Mouse (Mus musculus): ENCODE results near the gene C130079G13Rik. TPM values are rescaled to one million over a fixed set of nuclear protein-coding genes. Genes with fewer than 3 reads are reported as not detected.

Gene C130079G13Rik
- total and polyA plus RNA-seq, 2 experiments from 2014 or later, result not detected

DNA sequence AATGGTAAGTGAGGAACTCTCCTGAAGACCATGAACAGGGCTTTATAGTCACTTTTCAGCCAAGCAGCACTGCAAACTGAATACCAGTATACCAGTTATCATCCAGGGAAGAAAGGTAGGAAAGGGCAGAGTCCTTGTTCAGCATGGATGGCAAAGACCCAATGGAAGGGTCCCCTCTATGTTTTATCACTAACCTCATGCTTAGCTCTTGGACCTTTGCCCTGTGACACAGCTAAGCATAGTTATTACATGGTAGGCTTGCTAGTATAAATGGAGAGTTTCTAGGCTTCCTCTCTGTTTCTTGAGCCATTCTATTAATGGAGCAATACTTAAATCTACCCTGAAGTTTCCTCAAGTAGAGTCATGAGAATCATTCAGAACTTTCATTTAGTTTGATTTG lies 49.6 kb downstream of the C130079G13Rik start:
- no peak for DNase-seq
- H3K9ac ChIP-seq, result no peak overlapping the region
- H3K27me3 ChIP-seq (ENCODE audit: insufficient read depth, low read length), result no peaks in the 10 kb centered on the region
- ATAC-seq, result no peak
- H3K4me2 ChIP-seq (ENCODE audit: low read depth), result no peak overlapping the region
- H3K4me3 ChIP-seq (ENCODE audit: low read depth, low read length), result no peak overlapping the region
- no peaks in the 10 kb centered on the region for H3K4me1 ChIP-seq (ENCODE audit: insufficient read depth)
- no peak overlapping the region for H3K27ac ChIP-seq (ENCODE audit: low read depth, low read length)
- no peaks in the 10 kb centered on the region for H3K9me3 ChIP-seq (ENCODE audit: low read length)
- TF ChIP-seq CTCF (IDR thresholded peaks at IDR 0.05; ENCODE audit: low read depth), result no peak
- no peaks in the 10 kb centered on the region for H3K36me3 ChIP-seq (ENCODE audit: insufficient read depth)

Other genes starting within 250 kb of the C130079G13Rik start
- gene Gm5538, start 195.4 kb upstream of the C130079G13Rik start, total RNA-seq (2014; rRNA removed), result not detected in 2 replicates
- not detected in 2 replicates for gene Gm5538, start 195.4 kb upstream of the C130079G13Rik start, polyA plus RNA-seq (2015; fragmentation: Nextera tagmentation; extraction: Ambion mirVana)
- gene Gm8298, start 64.2 kb upstream of the C130079G13Rik start, total RNA-seq (2014; rRNA removed), result not detected in 2 replicates
- gene Gm8298, start 64.2 kb upstream of the C130079G13Rik start, polyA plus RNA-seq (2015; fragmentation: Nextera tagmentation; extraction: Ambion mirVana), result not detected in 2 replicates
- not detected in 2 replicates for gene Aadacl2, start 81.5 kb downstream of the C130079G13Rik start, total RNA-seq (2014; rRNA removed)
- gene Aadacl2, start 81.5 kb downstream of the C130079G13Rik start, polyA plus RNA-seq (2015; fragmentation: Nextera tagmentation; extraction: Ambion mirVana), result not detected in 2 replicates
- gene Aadac, start 100.5 kb downstream of the C130079G13Rik start, total RNA-seq (2014; rRNA removed), result not detected in 2 replicates
- not detected in 2 replicates for gene Aadac, start 100.5 kb downstream of the C130079G13Rik start, polyA plus RNA-seq (2015; fragmentation: Nextera tagmentation; extraction: Ambion mirVana)
- not detected in 2 replicates for gene Sucnr1, start 156.7 kb downstream of the C130079G13Rik start, total RNA-seq (2014; rRNA removed)
- not detected in 2 replicates for gene Sucnr1, start 156.7 kb downstream of the C130079G13Rik start, polyA plus RNA-seq (2015; fragmentation: Nextera tagmentation; extraction: Ambion mirVana)

Measured in forebrain, postnatal 0 days (tissue).